In genomic region chr2:122374012-122374411, GRCm38 (mm10) we compare ENCODE assay signal across 1 mouse cellular context.
TF ChIP-seq lines count a peak whose summit lies in the region.

No protein-coding gene starts in this region.

TF ChIP-seq in MEL, 35 proteins besides CTCF, POLR2A, EP300 and RAD21 (continued from another document):
- TF ChIP-seq MEF2A (IDR thresholded peaks at IDR 0.05; ENCODE audit: extremely low read depth, insufficient replicate concordance, low read depth, low read length, poor library complexity, severe bottlenecking) (no peak), KAT2A (conservative IDR thresholded peaks at IDR 0.05; ENCODE audit: low read depth, low read length) (no peak)
